Mouse (Mus musculus): ENCODE measurements at regions not wholly inside any gene's neighbourhood (a gene's known extent, or its start where the extent isn't known, plus 50 kb on each side); places are given as distances from the start of the nearest gene placed in this dataset.

GRCm38 (mm10) chr7:83014725-83015690 lies 147.9 kb downstream of the Mex3b start:
- TF ChIP-seq POLR2A (IDR thresholded peaks at IDR 0.05; ENCODE audit: borderline replicate concordance, control insufficient read depth, low read depth, low read length) (no peak), CTCF (IDR thresholded peaks at IDR 0.05; ENCODE audit: control insufficient read depth, insufficient read depth, low read length) (no peak)

Measured in bone marrow, adult 2 months (tissue).